Mouse (Mus musculus): ENCODE results near the gene Nrgn.

- TF ChIP-seq CTCF (IDR thresholded peaks at IDR 0.05; ENCODE audit: low read depth, low read length) = no peak
- no peak for TF ChIP-seq GATA1 (IDR thresholded peaks at IDR 0.05; ENCODE audit: borderline replicate concordance, low read length)
Measured at GRCm38 (mm10) chr9:37514456-37514855, 38.2 kb downstream of the Nrgn start.
